Mouse (Mus musculus) limb, embryonic 15.5 days (tissue): ENCODE data around the gene Cenpp. TPM values are rescaled to one million over a fixed set of nuclear protein-coding genes. Genes with fewer than 3 reads are reported as not detected.

Source experiments
- ATAC-seq: fragments of 200-750 bp; cut with Nextera tagmentation; 2 replicates; pipeline ENCODE4 v1.8.0; 2017; ENCODE audit warnings: low read depth, moderate TSS enrichment; ENCODE audit not compliant: insufficient number of reproducible peaks, low FRiP score, low TSS enrichment
- H3K27ac ChIP-seq: fragments of 300-500 bp; sonication (generic); 2 replicates; pipeline ENCODE4 v1.5.1; 2015; ENCODE audit warnings: moderate library complexity, mild to moderate bottlenecking, inconsistent platforms
- H3K27me3 ChIP-seq: fragments of 300-500 bp; sonication (generic); 2 replicates; pipeline ENCODE4 v1.6.1; 2015; ENCODE audit warnings: inconsistent platforms
- H3K36me3 ChIP-seq: fragments of 300-500 bp; sonication (generic); 2 replicates; pipeline ENCODE4 v1.6.1; 2015; ENCODE audit warnings: inconsistent platforms
- H3K4me1 ChIP-seq: fragments of 300-500 bp; sonication (generic); 2 replicates; pipeline ENCODE4 v1.6.1; 2015; ENCODE audit warnings: inconsistent platforms
- H3K4me2 ChIP-seq: fragments of 300-500 bp; sonication (generic); 2 replicates; pipeline ENCODE4 v1.6.1; 2015; ENCODE audit warnings: mild to moderate bottlenecking, inconsistent platforms
- H3K4me3 ChIP-seq: fragments of 300-500 bp; sonication (generic); 2 replicates; pipeline ENCODE4 v1.5.1; 2015; ENCODE audit warnings: mild to moderate bottlenecking, inconsistent platforms
- H3K9ac ChIP-seq: fragments of 300-500 bp; sonication (generic); 2 replicates; pipeline ENCODE4 v1.6.1; 2015; ENCODE audit warnings: inconsistent platforms
- H3K9me3 ChIP-seq: fragments of 300-500 bp; sonication (generic); 2 replicates; pipeline ENCODE4 v1.6.1; 2016; ENCODE audit warnings: inconsistent platforms
- WGBS: fragments of 180-500 bp; shearing (Covaris S2); methylation state at CpG from one replicate; pipeline ENCODE4 v1.1.7; 2015; 5-methylcytosine and 5-hydroxymethylcytosine counted together
- polyA plus RNA-seq: library from polyadenylated mRNA; unstranded; fragments of >200 nt; fragmentation: Nextera tagmentation; extraction: Ambion mirVana; gene quantifications from 2 replicates; pipeline ENCODE4 v1.2.1, GENCODE M21; 2015

The Cenpp gene
- polyA plus RNA-seq, 1 experiment from 2014 or later = 21.5 TPM

DNA sequence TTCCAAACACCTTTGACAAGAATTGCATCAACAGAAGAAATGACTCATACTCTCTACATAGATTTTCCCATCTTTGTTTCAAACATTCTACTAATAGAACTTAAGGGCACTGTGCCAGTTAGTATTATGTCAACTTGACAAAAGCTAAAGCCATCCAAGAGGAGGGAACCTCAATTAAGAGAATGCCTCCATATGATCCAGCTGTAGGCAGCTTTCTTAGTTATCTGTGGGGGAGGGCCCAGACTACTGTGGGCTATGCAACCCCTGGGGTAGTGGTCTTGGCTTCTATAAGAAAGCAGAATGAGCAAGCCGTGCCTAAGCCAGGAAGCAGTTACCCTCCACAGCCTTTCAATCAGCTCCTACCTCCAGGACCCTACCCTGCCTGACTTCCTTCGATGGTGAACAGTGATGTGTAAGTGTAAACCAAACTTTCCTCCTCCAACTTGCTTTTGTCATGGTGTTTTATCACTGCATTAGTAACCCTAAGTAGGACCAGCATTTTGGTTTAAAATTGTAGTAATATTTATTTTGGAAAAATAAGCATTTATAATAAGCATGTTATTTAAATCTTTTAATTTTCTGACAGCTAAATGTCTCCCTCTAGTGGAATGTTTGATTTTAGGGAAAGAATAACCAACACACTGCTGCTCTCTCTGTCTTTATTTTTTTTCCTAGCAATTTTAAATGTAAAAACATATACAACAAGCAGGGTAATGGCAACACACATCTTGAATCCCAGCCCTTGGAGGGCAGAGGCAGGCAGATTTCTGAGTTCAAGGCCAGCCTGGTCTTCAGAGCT, 7.7 kb downstream of the Cenpp start:
- Histone ChIP-seq H3K27me3 (no peaks in the 10 kb centered on the region), H3K36me3 (no peaks in the 10 kb centered on the region), H3K9ac (no peak overlapping the region), H3K4me2 (no peak overlapping the region), H3K4me1 (0 out of 2 replicates have a peak, but pooled peaks cover 3% of the 10 kb centered on the region), H3K9me3 (no peaks in the 10 kb centered on the region), H3K27ac (no peak overlapping the region), H3K4me3 (no peak overlapping the region)
- ATAC-seq = no peak
- 69% methylated on average over 2 of the region's 2 CpGs for WGBS

DNA sequence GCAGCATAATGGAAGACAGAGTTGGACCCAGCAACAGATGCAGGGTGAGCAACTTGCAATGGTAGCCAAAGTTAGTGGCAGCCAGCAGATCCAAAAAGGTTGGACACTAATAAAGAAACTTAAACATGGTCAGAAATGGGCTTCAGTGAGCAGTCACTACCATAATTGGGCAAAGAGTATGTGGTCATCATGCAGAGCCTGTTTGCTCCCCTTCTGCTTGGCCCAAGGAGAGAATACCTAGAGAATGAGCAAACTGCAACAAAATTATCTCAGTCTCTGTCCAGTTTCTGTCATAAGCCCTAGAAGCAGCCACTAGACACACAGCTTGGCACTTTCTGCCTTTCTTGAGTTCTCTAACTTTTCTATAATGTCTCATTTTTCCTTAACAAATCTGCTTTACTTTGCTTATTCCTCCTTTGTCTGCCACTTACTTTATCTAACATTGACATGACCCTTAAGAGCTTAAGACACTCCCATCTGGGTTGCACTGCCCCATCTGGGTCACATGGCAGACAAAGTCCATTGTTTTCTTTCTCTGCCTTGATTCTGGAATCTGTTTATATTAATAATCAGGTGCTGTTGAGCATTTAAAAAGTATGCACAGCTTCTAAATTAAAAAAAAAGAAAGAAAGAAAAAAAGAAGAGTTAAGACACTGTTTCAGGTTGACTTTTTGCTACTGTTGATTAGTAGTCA, 8.8 kb downstream of the Cenpp start:
- no peaks in the 10 kb centered on the region for H3K36me3 ChIP-seq
- H3K9ac ChIP-seq = no peak overlapping the region
- H3K27ac ChIP-seq = no peak overlapping the region
- no peaks in the 10 kb centered on the region for H3K27me3 ChIP-seq
- ATAC-seq = no peak
- no peaks in the 10 kb centered on the region for H3K9me3 ChIP-seq
- H3K4me2 ChIP-seq = no peak overlapping the region
- H3K4me3 ChIP-seq = no peak overlapping the region
- 0 out of 2 replicates have a peak, but pooled peaks cover 3% of the 10 kb centered on the region for H3K4me1 ChIP-seq

DNA sequence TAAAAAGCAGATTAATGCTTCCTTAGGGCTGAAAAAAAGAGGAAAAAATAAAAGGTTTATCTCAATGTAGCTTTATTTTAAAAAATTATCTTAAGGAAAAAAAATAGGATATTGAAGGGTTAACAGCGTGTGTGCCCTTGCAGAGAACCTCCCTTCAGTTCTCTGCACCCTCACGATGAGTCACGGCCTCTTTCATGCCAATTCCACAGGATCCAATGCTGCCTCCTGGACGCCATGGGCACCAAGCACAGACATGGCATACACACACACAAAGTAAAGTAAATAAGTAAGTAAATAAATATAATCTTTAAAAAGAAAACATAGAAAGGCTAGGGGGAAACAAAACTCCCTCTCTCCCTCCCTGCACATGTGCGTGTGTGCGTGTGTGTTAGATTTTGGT, 9.9 kb downstream of the Cenpp start:
- no peaks in the 10 kb centered on the region for H3K9me3 ChIP-seq
- no peak overlapping the region for H3K9ac ChIP-seq
- no peak overlapping the region for H3K27ac ChIP-seq
- WGBS = 74% methylated on average over 6 of the region's 6 CpGs
- 0 out of 2 replicates have a peak, but pooled peaks cover 3% of the 10 kb centered on the region for H3K4me1 ChIP-seq
- no peak overlapping the region for H3K4me2 ChIP-seq
- no peaks in the 10 kb centered on the region for H3K36me3 ChIP-seq
- H3K27me3 ChIP-seq = no peaks in the 10 kb centered on the region
- ATAC-seq = no peak
- no peak overlapping the region for H3K4me3 ChIP-seq

DNA sequence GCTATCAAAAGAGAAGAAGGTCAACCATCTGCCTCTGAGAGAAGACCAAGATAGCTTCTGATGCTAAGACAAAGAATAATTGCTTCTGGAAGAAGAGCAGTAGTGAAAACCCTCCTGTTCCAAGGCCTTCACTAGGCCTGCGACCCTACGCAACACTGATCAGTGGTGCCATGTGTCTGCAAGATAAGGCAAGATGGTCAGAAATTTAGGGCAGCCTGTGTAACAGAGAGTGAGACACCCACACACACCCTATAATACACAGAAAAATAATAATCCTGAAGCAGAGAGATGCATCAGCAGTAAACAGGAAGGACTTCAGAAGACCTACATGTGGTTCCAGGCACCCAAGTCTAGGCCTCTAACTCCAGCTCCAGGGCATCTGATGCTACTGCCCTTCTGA, 12.6 kb downstream of the Cenpp start:
- Histone ChIP-seq H3K36me3 (no peaks in the 10 kb centered on the region), H3K27me3 (no peaks in the 10 kb centered on the region)
- ATAC-seq = no peak

DNA sequence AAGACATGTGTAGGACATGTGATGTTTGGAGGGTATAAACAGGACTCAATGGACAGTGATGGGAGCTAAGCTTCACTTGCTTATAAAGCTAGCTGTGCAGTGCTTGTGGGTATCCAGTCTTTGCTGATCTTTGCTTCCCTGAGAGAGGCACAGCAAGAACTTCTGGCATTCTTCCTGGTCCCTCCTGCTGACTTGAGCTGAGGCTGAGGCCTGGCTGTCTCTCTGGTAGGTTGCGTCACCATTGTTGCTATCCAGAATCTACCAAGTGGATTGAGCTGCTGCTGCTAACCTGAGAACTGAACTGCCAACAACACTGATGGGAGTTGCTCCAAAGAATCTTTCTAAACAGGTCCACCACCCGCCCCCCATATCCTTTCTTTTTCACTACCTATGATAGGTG, 23.5 kb downstream of the Cenpp start:
- H3K9me3 ChIP-seq = no peaks in the 10 kb centered on the region
- H3K4me1 ChIP-seq = no peaks in the 10 kb centered on the region
- H3K36me3 ChIP-seq = no peaks in the 10 kb centered on the region
- ATAC-seq = no peak
- no peaks in the 10 kb centered on the region for H3K27me3 ChIP-seq
- WGBS = 87% methylated on average over 2 of the region's 2 CpGs
- no peak overlapping the region for H3K4me2 ChIP-seq
- no peak overlapping the region for H3K4me3 ChIP-seq
- H3K27ac ChIP-seq = 0 out of 2 replicates have a peak overlapping the region, but pooled peaks have one; percentile 17
- H3K9ac ChIP-seq = no peak overlapping the region

More for the DNA sequence above, 12.6 kb downstream of the Cenpp start:
- no peak overlapping the region for H3K4me3 ChIP-seq
- WGBS = 92% methylated on average over 2 of the region's 2 CpGs
- H3K9ac ChIP-seq = no peak overlapping the region
- H3K4me1 ChIP-seq = 0 out of 2 replicates have a peak, but pooled peaks cover 3% of the 10 kb centered on the region
- H3K9me3 ChIP-seq = no peaks in the 10 kb centered on the region
- no peak overlapping the region for H3K27ac ChIP-seq
- H3K4me2 ChIP-seq = no peak overlapping the region

DNA sequence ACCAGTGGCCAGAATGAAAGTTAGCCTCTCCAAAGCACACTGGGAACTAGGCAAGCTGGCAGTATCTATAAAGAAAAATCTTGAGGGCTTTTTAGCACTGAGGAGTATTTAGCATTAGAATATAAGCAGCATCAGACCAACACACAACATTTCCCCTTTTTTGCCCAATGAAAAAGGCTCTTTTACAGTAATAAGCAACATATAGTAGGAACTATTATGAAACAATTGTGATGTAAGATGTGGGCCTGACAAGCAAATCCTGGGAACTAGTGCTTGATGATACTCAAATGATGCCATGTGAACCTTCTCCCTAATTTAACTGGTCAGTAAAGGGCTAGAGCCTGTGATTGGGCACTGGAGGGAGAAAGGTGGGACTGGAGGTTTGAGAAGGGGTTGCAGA, 24.4 kb downstream of the Cenpp start:
- no peaks in the 10 kb centered on the region for H3K4me1 ChIP-seq
- no peaks in the 10 kb centered on the region for H3K9me3 ChIP-seq
- H3K27me3 ChIP-seq = no peaks in the 10 kb centered on the region
- H3K4me3 ChIP-seq = no peak overlapping the region
- no peak for ATAC-seq
- 0 out of 2 replicates have a peak, but pooled peaks cover 2% of the 10 kb centered on the region for H3K36me3 ChIP-seq
- no peak overlapping the region for H3K27ac ChIP-seq
- no peak overlapping the region for H3K4me2 ChIP-seq
- no peak overlapping the region for H3K9ac ChIP-seq

DNA sequence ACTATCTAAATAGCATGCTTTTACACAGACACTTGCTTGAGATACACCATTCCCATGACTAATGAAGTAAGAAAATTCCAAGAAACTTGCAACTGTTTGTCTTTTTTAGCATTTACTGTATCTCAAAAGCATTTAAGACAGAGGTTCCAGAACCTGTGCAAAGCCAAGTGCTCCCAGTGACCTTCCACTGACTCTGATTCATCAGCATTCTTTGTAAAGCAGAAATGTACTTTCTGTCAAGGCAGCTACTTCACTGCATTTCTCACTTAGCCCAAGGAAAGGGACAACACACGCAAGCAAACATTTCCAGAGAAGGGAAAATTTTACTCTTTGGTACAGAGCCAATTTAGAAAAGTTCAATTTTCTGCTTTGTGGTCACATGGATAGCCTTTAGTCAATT, 29.4 kb downstream of the Cenpp start:
- Histone ChIP-seq H3K4me2 (no peak overlapping the region), H3K27me3 (no peaks in the 10 kb centered on the region), H3K9ac (no peak overlapping the region), H3K27ac (no peak overlapping the region), H3K4me3 (no peak overlapping the region), H3K36me3 (peaks cover 21% of the 10 kb centered on the region), H3K4me1 (no peaks in the 10 kb centered on the region), H3K9me3 (no peaks in the 10 kb centered on the region)
- 79% methylated on average over 1 of the region's 1 CpGs for WGBS
- ATAC-seq = no peak

DNA sequence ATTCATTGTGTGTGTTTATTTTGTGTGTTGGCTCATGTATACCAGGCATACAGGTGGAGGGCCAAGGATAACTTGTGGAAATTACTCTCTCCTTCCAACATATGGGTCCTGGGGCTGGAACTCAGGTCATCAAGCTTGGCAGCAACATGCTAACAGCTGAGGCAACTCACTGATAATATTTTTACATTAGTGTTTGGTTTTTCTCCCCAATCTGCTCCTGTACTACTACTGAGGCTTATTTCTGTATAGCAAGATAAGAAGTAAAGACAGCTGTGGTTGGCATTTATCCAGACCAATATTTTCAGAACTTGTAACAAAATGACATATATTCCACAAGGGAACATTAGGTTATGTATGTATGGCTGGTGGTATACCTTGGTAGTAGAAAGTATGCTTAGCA, 34.2 kb downstream of the Cenpp start:
- no peak overlapping the region for H3K4me3 ChIP-seq
- H3K4me1 ChIP-seq = 0 out of 2 replicates have a peak, but pooled peaks cover 4% of the 10 kb centered on the region
- no peak overlapping the region for H3K27ac ChIP-seq
- ATAC-seq = no peak
- no peak overlapping the region for H3K9ac ChIP-seq
- H3K27me3 ChIP-seq = no peaks in the 10 kb centered on the region
- peaks cover 32% of the 10 kb centered on the region for H3K36me3 ChIP-seq
- H3K9me3 ChIP-seq = no peaks in the 10 kb centered on the region
- no peak overlapping the region for H3K4me2 ChIP-seq

DNA sequence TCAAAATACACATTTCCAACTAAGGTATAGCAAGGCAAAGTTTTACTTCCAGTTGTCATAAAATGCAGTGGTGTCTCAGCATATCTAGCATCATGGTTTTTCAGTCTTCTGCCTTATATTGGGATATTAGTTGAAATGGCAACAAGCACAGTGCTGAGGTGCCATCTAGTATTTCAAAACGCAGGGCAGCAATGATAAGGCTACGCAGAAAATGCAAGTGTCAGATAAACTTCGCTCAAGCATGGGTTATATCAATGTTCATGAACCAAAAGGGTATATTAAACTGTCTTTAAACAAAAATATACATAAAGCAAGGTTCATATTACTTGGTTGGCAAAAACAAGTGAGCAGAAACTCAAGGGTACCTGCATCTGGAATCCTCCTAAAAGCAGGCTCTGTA, 35.6 kb downstream of the Cenpp start:
- Histone ChIP-seq H3K27ac (no peak overlapping the region), H3K4me3 (no peak overlapping the region)
- 93% methylated on average over 3 of the region's 3 CpGs for WGBS

DNA sequence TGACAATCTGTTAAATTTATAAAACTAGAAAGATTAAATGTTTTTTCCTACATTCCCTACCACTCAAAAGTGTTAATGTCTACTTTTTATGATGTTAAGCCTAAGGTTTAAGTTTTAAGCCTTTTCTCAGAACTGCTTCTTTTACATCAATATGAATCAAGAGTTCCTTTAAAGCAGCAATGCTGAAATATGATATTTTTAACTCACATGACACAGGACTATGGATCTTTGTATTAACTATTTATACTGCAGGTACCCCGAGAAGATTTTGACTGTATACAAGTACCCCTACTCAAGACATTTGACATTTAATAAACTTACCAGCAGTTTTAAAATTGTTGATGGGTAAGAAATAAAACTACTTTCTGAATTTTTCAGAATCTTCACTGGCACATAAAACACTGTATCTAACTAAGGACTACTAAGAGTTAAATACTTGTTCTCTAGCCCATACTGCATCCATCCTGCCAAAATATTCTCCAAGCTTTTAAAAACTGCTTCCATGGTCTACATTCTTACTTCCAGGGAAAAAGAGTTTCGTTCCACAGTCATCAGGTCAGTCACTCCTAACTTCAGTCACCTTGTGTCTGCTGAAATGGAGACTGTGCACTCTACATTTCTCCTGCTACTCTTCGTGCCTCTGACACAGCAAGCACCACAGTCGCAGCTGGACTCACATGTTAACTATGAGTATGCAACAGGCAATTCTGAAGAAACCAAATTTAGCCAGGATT, 43.8 kb downstream of the Cenpp start:
- Histone ChIP-seq H3K9ac (no peak overlapping the region), H3K4me3 (peak overlapping the region; percentile 37), H3K4me1 (no peaks in the 10 kb centered on the region), H3K27ac (peak overlapping the region; percentile 83), H3K4me2 (0 out of 2 replicates have a peak overlapping the region, but pooled peaks have one; percentile 10), H3K27me3 (no peaks in the 10 kb centered on the region), H3K9me3 (no peaks in the 10 kb centered on the region), H3K36me3 (no peaks in the 10 kb centered on the region; the same call in 1 of the 2 replicates)
- ATAC-seq = peak; percentile 65; the same call in 1 of the 2 replicates
- 25% methylated on average over 4 of the region's 4 CpGs for WGBS

More for the DNA sequence above, 35.6 kb downstream of the Cenpp start:
- H3K4me1 ChIP-seq = 0 out of 2 replicates have a peak, but pooled peaks cover 4% of the 10 kb centered on the region
- H3K4me2 ChIP-seq = no peak overlapping the region
- H3K9ac ChIP-seq = no peak overlapping the region
- H3K27me3 ChIP-seq = no peaks in the 10 kb centered on the region
- H3K36me3 ChIP-seq = peaks cover 29% of the 10 kb centered on the region
- no peaks in the 10 kb centered on the region for H3K9me3 ChIP-seq
- no peak for ATAC-seq

DNA sequence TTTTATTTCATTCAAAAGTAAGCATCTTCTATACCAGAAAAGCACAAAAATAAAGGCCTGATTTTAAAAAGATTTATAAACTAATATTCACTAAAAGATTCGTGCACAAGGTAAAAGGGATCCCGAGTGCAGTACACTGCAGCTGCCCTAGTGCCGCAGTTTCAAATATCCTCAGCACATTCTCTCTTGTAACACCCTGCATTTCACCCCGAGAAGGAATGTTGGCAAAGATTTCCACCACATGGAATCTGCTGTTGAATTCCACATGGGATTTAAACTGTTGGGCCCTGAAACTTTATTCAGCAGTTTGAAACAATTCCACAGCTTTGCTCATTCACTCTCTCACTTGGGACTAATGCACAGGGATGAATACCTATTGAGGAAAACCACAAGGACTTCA, 44.9 kb downstream of the Cenpp start, which contains the start of gene Ogn:
TSS of gene Ogn (plus strand) at position 333 of the 400 bp plus-strand sequence.
- Histone ChIP-seq H3K27me3 (no peaks in the 10 kb centered on the region), H3K9me3 (no peaks in the 10 kb centered on the region), H3K4me1 (no peaks in the 10 kb centered on the region), H3K9ac (no peak within 1 kb of the TSS), H3K27ac (peak within 1 kb of the TSS; percentile 83), H3K36me3 (no peaks in the 10 kb centered on the region), H3K4me2 (peak within 1 kb of the TSS; percentile 26; the same call in 1 of the 2 replicates), H3K4me3 (peak within 1 kb of the TSS; percentile 37)
- 14% methylated on average over 4 of the region's 4 CpGs for WGBS
- no peak for ATAC-seq
